Mouse (Mus musculus) stomach, postnatal 0 days (tissue): ENCODE results near the gene Eid1.

ENCODE experiments used
- CTCF ChIP-seq: IDR thresholded peaks from 2 replicates; pipeline ENCODE4 v1.5.1; 2016; ENCODE audit warnings: antibody characterized with exemption, low read depth, mild to moderate bottlenecking, moderate library complexity
- EP300 ChIP-seq: optimal IDR thresholded peaks from 2 replicates; pipeline ENCODE3; 2016; ENCODE audit warnings: antibody characterized with exemption

DNA sequence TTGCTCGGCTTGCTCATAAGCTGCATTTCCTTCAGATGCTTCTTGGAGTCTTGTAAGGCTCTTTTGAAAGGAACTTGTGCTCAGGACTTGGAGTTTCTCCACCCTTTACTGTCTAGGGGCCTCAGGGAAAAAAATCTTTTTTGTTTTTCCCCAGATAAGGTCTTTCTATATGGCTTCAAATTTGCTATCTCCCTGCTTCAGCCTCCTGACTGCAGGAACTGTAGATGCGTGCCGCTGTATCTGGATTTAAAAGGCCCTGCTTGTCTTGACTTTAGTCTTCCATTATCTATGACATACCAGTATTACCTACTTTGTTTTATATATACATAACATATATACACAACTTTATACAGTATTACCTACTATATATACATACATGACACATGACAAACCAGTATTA lies 10.4 kb upstream of the Eid1 start:
- TF ChIP-seq CTCF: no peak
- TF ChIP-seq EP300: no peak
